Mouse (Mus musculus): ENCODE data around the gene Olfr181. TPM values are rescaled to one million over a fixed set of nuclear protein-coding genes. Genes with fewer than 3 reads are reported as not detected.

Gene Olfr181
- not detected in 2 replicates for total RNA-seq (2014; rRNA removed)
- not detected in 2 replicates for polyA plus RNA-seq (2015; fragmentation: Nextera tagmentation; extraction: Ambion mirVana)

DNA sequence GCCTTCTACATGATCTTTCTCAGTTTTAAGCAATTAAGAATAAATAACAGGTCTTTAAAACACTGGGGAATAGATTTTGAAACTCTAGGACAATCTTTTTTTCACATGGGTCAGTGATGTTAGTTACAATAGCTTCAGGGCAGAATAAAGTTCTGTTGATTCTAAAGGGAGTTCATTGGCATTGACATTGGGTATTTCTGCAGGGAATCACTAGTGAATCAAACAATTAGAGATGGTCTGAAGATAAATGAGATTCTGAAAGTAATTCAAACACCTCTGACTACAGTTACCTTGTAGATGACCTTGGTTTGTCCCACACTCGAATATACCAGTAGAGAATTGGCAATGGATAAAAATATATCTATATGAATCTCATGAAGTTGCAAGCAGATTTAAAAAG is at the start of gene Olfr181:
TSS of gene Olfr181 (minus strand) at position 101 of the 400 bp plus-strand sequence.
- no peak within 1 kb of the TSS for H3K4me2 ChIP-seq (ENCODE audit: low read depth, low read length)
- TF ChIP-seq CTCF (IDR thresholded peaks at IDR 0.05; ENCODE audit: low read depth) = no peak
- 47% methylated on average over 1 of the region's 1 CpGs for WGBS
- H3K36me3 ChIP-seq (ENCODE audit: insufficient read depth, low read length) = no peaks in the 10 kb centered on the region
- ATAC-seq (no peak), DNase-seq (ENCODE audit: low spot score) (no peak)
- H3K9me3 ChIP-seq (ENCODE audit: low read length) = no peaks in the 10 kb centered on the region
- H3K27ac ChIP-seq = no peak within 1 kb of the TSS
- no peaks in the 10 kb centered on the region for H3K27me3 ChIP-seq (ENCODE audit: insufficient read depth, low read length)
- H3K4me3 ChIP-seq (ENCODE audit: low read length) = no peak within 1 kb of the TSS
- H3K4me1 ChIP-seq (ENCODE audit: insufficient read depth, low read length) = no peaks in the 10 kb centered on the region
- no peak within 1 kb of the TSS for H3K9ac ChIP-seq (replicated peaks; ENCODE audit: low read length)

- no peak within 1 kb of the TSS for H3K4me2 ChIP-seq (ENCODE audit: low read depth, low read length)
- H3K4me3 ChIP-seq (ENCODE audit: low read length) = no peak within 1 kb of the TSS
- H3K36me3 ChIP-seq (ENCODE audit: insufficient read depth, low read length) = no peaks in the 10 kb centered on the region
- DNase-seq (ENCODE audit: low spot score) (no peak), ATAC-seq (no peak)
- no peak within 1 kb of the TSS for H3K27ac ChIP-seq
- no peaks in the 10 kb centered on the region for H3K9me3 ChIP-seq (ENCODE audit: low read length)
- whole genome bisulfite sequencing = 87% methylated on average over 4 of the region's 4 CpGs
- TF ChIP-seq CTCF (IDR thresholded peaks at IDR 0.05; ENCODE audit: low read depth) = no peak
- H3K9ac ChIP-seq (replicated peaks; ENCODE audit: low read length) = no peak within 1 kb of the TSS
- H3K27me3 ChIP-seq (ENCODE audit: insufficient read depth, low read length) = no peaks in the 10 kb centered on the region
- H3K4me1 ChIP-seq (ENCODE audit: insufficient read depth, low read length) = no peaks in the 10 kb centered on the region
Observed at GRCm38 (mm10) chr16:58929292-58929691, 737 bp upstream of the Olfr181 start, which contains the start of gene Olfr180. Gene Olfr180, minus strand, starts transcription at chr16:58929392.

GRCm38 (mm10) chr16:58891963-58892362 is 36.6 kb downstream of the Olfr181 start, which contains the start of gene Olfr178:
Gene Olfr178, minus strand, starts transcription at chr16:58892063.
- ATAC-seq (no peak), DNase-seq (ENCODE audit: low spot score) (no peak)
- Histone ChIP-seq H3K4me3 (ENCODE audit: low read length) (no peak within 1 kb of the TSS), H3K36me3 (ENCODE audit: insufficient read depth, low read length) (no peaks in the 10 kb centered on the region), H3K4me1 (ENCODE audit: insufficient read depth, low read length) (no peaks in the 10 kb centered on the region), H3K27ac (no peak within 1 kb of the TSS), H3K9ac (replicated peaks; ENCODE audit: low read length) (no peak within 1 kb of the TSS), H3K27me3 (ENCODE audit: insufficient read depth, low read length) (no peaks in the 10 kb centered on the region), H3K9me3 (ENCODE audit: low read length) (no peaks in the 10 kb centered on the region), H3K4me2 (ENCODE audit: low read depth, low read length) (no peak within 1 kb of the TSS)
- 89% methylated on average over 3 of the region's 3 CpGs for whole genome bisulfite sequencing
- TF ChIP-seq CTCF (IDR thresholded peaks at IDR 0.05; ENCODE audit: low read depth) = no peak

- 89% methylated on average over 2 of the region's 2 CpGs for WGBS
- Histone ChIP-seq H3K27ac (no peak overlapping the region), H3K9me3 (ENCODE audit: low read length) (no peaks in the 10 kb centered on the region), H3K9ac (replicated peaks; ENCODE audit: low read length) (no peak overlapping the region), H3K4me2 (ENCODE audit: low read depth, low read length) (no peak overlapping the region), H3K27me3 (ENCODE audit: insufficient read depth, low read length) (no peaks in the 10 kb centered on the region), H3K36me3 (ENCODE audit: insufficient read depth, low read length) (no peaks in the 10 kb centered on the region), H3K4me3 (ENCODE audit: low read length) (no peak overlapping the region), H3K4me1 (ENCODE audit: insufficient read depth, low read length) (no peaks in the 10 kb centered on the region)
- DNase-seq (ENCODE audit: low spot score) (no peak), ATAC-seq (no peak)
- TF ChIP-seq CTCF (IDR thresholded peaks at IDR 0.05; ENCODE audit: low read depth) = no peak
Observed at GRCm38 (mm10) chr16:58884416-58884815, 44.1 kb downstream of the Olfr181 start.

Other genes starting within 250 kb of the Olfr181 start
- 0.05 TPM in 1 of 2 replicates, not detected in the other for gene Gpr15, start 209.7 kb downstream of the Olfr181 start, total RNA-seq (2014; rRNA removed)
- gene Gpr15, start 209.7 kb downstream of the Olfr181 start, polyA plus RNA-seq (2015; fragmentation: Nextera tagmentation; extraction: Ambion mirVana) = 0.14 TPM in 1 of 2 replicates, not detected in the other
- gene Cldnd1, start 200.8 kb downstream of the Olfr181 start, total RNA-seq (2014; rRNA removed) = 62.9 and 64.3 TPM in 2 replicates
- gene Cldnd1, start 200.8 kb downstream of the Olfr181 start, polyA plus RNA-seq (2015; fragmentation: Nextera tagmentation; extraction: Ambion mirVana) = 159 TPM in 2 replicates
- not detected in 2 replicates for gene Olfr172, start 165.6 kb downstream of the Olfr181 start, total RNA-seq (2014; rRNA removed)
- not detected in 2 replicates for gene Olfr172, start 165.6 kb downstream of the Olfr181 start, polyA plus RNA-seq (2015; fragmentation: Nextera tagmentation; extraction: Ambion mirVana)
- gene Olfr173, start 128.5 kb downstream of the Olfr181 start, total RNA-seq (2014; rRNA removed) = not detected in 2 replicates
- not detected in 2 replicates for gene Olfr173, start 128.5 kb downstream of the Olfr181 start, polyA plus RNA-seq (2015; fragmentation: Nextera tagmentation; extraction: Ambion mirVana)
- gene Olfr175-ps1, start 102.0 kb downstream of the Olfr181 start, total RNA-seq (2014; rRNA removed) = not detected in 2 replicates
- not detected in 2 replicates for gene Olfr175-ps1, start 102.0 kb downstream of the Olfr181 start, polyA plus RNA-seq (2015; fragmentation: Nextera tagmentation; extraction: Ambion mirVana)
- not detected in 2 replicates for gene Olfr177, start 54.0 kb downstream of the Olfr181 start, total RNA-seq (2014; rRNA removed)
- not detected in 2 replicates for gene Olfr177, start 54.0 kb downstream of the Olfr181 start, polyA plus RNA-seq (2015; fragmentation: Nextera tagmentation; extraction: Ambion mirVana)
- gene Olfr178, start 36.7 kb downstream of the Olfr181 start, total RNA-seq (2014; rRNA removed) = not detected in 2 replicates
- not detected in 2 replicates for gene Olfr178, start 36.7 kb downstream of the Olfr181 start, polyA plus RNA-seq (2015; fragmentation: Nextera tagmentation; extraction: Ambion mirVana)
- not detected in 2 replicates for gene Olfr180, start 637 bp upstream of the Olfr181 start, total RNA-seq (2014; rRNA removed)
- gene Olfr180, start 637 bp upstream of the Olfr181 start, polyA plus RNA-seq (2015; fragmentation: Nextera tagmentation; extraction: Ambion mirVana) = not detected in 2 replicates
- not detected in 2 replicates for gene Olfr183, start 66.6 kb upstream of the Olfr181 start, total RNA-seq (2014; rRNA removed)
- not detected in 2 replicates for gene Olfr183, start 66.6 kb upstream of the Olfr181 start, polyA plus RNA-seq (2015; fragmentation: Nextera tagmentation; extraction: Ambion mirVana)
- gene Olfr186, start 101.5 kb upstream of the Olfr181 start, total RNA-seq (2014; rRNA removed) = not detected in 2 replicates
- gene Olfr186, start 101.5 kb upstream of the Olfr181 start, polyA plus RNA-seq (2015; fragmentation: Nextera tagmentation; extraction: Ambion mirVana) = not detected in 2 replicates
- not detected in 2 replicates for gene Olfr187, start 111.0 kb upstream of the Olfr181 start, total RNA-seq (2014; rRNA removed)
- gene Olfr187, start 111.0 kb upstream of the Olfr181 start, polyA plus RNA-seq (2015; fragmentation: Nextera tagmentation; extraction: Ambion mirVana) = not detected in 2 replicates
- gene Olfr190, start 149.2 kb upstream of the Olfr181 start, total RNA-seq (2014; rRNA removed) = not detected in 2 replicates
- not detected in 2 replicates for gene Olfr190, start 149.2 kb upstream of the Olfr181 start, polyA plus RNA-seq (2015; fragmentation: Nextera tagmentation; extraction: Ambion mirVana)
- not detected in 2 replicates for gene Olfr191, start 161.1 kb upstream of the Olfr181 start, total RNA-seq (2014; rRNA removed)
- gene Olfr191, start 161.1 kb upstream of the Olfr181 start, polyA plus RNA-seq (2015; fragmentation: Nextera tagmentation; extraction: Ambion mirVana) = not detected in 2 replicates
- gene Olfr193, start 183.1 kb upstream of the Olfr181 start, total RNA-seq (2014; rRNA removed) = not detected in 2 replicates
- gene Olfr193, start 183.1 kb upstream of the Olfr181 start, polyA plus RNA-seq (2015; fragmentation: Nextera tagmentation; extraction: Ambion mirVana) = not detected in 2 replicates
- not detected in 2 replicates for gene Olfr194, start 192.3 kb upstream of the Olfr181 start, total RNA-seq (2014; rRNA removed)
- gene Olfr194, start 192.3 kb upstream of the Olfr181 start, polyA plus RNA-seq (2015; fragmentation: Nextera tagmentation; extraction: Ambion mirVana) = not detected in 2 replicates
- not detected in 2 replicates for gene Olfr195, start 218.3 kb upstream of the Olfr181 start, total RNA-seq (2014; rRNA removed)
- gene Olfr195, start 218.3 kb upstream of the Olfr181 start, polyA plus RNA-seq (2015; fragmentation: Nextera tagmentation; extraction: Ambion mirVana) = not detected in 2 replicates
- gene Olfr196, start 241.7 kb upstream of the Olfr181 start, total RNA-seq (2014; rRNA removed) = not detected in 2 replicates
- gene Olfr196, start 241.7 kb upstream of the Olfr181 start, polyA plus RNA-seq (2015; fragmentation: Nextera tagmentation; extraction: Ambion mirVana) = not detected in 2 replicates